Mouse (Mus musculus) ES-E14 (cell line): Measurements from ENCODE around the gene Atp1a1.

Experiments used
- HCFC1 ChIP-seq: IDR thresholded peaks from 2 replicates; pipeline ENCODE4 v1.6.1; 2012; ENCODE audit warnings: low read length, inconsistent platforms, borderline replicate concordance; ENCODE audit not compliant: insufficient read depth
- ZNF384 ChIP-seq: IDR thresholded peaks from 2 replicates; pipeline ENCODE4 v1.6.1; 2012; ENCODE audit warnings: low read depth, low read length, inconsistent platforms

GRCm38 (mm10) chr3:101530928-101531327, 73.6 kb downstream of the Atp1a1 start:
- TF ChIP-seq HCFC1 (no peak), ZNF384 (no peak)
